Mouse (Mus musculus) natural killer cell, adult 2 months (primary cell): ENCODE measurements around the gene Ptx4.

ENCODE experiments used
- DNase-seq, 2 experiments: peaks; one replicate each; pipeline ENCODE4 v3.0.0; 2022; ENCODE audit warnings: low spot score in 2 of 2

Gene Ptx4

DNA sequence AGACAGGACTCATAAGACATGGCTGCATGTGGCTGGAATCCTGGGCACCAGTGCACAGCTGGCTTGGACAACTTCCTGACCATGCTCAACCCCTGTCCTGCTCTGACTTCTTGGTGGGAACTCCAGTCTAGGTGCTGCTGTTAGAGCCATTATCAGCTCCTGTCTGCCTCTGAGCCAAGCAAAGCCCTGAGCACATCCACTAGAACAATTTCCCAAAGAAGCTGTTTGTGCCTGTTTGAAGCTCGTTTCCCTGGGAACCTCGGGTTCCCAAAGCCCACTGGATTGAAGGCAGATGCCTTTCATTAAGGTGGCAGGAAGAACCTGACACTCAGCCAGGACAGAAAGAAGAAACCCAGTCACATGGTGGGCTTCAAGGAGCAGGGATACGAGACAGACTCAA lies at the start of gene Ptx4:
Gene Ptx4 (plus strand): TSS at position 355 of the 400 bp plus-strand sequence.
- no peak for DNase-seq

DNA sequence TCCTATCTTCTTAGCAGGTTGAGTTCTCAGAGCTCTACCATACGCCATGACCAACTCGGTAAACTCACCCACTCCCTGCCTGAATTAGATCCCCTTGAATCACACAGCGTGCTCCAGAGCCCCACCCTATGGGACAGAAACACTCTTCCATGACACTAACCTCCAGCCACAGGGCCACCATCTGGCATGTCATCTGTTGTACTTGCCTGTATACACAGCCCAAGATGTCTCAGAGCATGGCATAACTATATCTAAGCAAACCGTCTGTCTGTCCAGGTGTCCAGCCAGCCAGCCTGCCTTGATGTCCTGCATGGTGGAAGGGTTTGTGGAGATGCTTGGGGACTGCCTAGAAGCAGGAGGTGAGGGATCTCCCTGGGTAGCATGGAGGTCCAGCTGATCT lies 43.7 kb upstream of the Ptx4 start:
- no peak for DNase-seq

DNA sequence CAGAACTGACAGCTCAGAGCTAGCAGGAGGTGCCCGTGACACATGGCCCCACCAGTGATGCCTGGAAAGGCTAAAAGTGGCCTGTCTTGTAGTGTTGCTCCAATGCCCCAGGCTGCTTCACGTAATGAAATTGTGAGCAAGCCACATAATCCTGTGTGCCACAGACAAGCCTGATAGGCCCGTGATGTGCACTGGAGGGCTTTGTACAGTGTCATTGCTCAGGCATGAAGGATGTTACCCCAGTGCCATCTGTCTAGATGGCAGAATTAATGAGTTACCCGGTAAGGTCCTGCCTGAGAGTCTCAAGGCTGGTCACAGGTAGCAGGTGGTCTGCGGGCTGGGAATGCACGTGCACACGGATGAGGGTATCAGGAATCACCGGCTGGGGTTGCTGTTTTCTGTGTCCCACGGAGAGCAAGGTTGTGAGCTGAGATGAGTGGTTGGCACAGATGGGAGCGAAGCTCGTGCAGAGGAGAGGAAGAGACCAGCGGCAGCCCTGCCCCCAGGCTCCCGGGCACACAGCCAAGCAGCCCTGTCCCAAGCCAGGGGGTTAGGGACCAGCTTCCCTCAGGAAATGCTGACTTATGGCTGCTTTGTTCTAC lies 42.7 kb upstream of the Ptx4 start:
- DNase-seq = no peak

DNA sequence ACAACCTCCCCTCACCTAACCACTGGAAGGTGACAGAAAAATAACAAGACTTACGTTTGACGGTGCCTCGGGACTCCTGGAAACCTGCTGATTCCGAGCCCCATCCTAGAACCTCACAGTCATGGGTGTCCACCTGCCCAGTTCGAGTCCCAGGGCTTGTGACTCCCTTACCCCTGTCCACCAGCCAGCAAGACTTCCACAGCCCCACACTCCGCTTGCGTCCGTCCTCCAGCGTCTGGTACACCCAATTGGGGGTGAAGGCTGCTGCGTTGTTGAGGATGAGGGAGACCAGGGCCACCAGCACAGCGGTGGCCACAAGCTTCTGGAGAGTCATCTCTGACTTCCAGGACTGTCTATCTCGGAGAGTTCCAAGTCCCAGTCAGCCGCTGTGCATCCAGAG lies 40.4 kb upstream of the Ptx4 start:
- DNase-seq = no peak

DNA sequence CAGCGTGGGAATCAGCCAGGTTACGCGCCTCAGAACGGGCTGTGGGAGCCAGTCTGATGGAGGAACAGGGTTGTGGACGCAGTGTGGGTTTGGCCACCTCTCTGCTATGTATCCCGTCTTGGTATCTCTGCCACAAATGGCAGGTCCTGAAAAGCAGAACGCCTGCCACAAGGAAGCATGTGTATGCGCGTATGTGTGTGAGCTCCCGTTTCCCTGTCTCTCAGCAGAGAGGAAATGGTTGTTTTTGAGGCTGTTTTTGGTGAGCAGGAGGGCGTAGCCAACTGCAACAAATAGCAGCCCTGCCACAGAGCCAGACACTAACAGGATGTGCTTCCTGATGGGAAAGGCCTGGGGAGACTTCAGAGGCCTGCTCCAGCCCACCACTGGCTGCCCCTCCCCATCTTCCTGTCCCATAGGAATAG lies 39.6 kb upstream of the Ptx4 start:
- DNase-seq = no peak

DNA sequence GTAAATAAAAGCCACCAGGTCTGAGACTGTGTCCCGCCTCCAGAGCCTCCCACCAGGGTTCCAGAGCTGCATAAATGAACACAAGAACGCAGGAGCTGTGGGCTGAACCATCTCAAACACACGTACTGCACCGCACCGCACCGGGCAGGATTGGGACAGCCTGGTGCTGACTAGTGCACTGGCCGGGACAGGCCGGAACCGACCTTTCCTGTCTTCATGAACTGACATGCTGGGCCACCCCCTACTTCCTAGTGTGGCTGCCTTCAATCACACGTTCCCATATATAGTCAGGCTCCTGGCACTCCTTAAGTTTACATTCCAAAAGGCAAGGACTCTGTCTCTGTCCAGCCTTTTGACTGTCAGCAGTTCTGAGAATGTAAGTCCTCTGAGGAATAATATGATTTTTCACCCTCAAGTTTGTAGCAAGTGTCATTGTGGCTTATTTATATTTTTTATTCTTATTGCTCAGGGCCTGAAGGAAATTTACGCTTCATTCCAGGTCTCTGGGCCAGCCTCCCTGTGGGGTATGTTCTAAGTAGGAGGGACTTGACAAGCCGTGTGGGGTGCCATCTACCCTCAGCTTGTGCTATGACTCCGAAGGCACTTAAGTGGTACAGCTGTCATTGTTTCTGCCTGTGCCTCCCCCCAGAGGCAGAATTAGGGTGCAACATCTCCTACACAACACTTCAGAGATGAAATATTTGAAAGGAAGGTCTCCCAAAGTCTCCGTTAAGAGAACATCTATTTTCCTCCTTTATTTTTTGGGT lies 38.3 kb upstream of the Ptx4 start:
- no peak for DNase-seq

DNA sequence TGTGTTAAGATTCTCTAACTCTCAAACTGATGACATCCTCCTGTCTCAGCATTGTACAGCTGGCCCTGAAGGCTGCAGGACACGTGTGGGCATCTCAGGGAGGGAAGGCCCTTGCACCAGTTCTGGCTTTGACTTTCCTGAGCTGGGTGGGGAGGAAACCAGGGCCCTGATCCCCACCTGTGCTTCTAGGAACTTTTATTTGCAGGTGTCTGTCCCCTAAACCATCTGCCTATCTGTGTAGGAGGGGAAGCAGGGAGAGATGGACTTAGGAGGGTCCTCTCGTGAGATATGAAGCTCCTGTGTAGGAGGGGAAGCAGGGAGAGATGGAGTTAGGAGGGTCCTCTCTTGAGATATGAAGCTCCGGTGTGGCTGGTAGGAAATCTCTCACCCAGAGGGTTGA lies 37.7 kb upstream of the Ptx4 start:
- DNase-seq = no peak

DNA sequence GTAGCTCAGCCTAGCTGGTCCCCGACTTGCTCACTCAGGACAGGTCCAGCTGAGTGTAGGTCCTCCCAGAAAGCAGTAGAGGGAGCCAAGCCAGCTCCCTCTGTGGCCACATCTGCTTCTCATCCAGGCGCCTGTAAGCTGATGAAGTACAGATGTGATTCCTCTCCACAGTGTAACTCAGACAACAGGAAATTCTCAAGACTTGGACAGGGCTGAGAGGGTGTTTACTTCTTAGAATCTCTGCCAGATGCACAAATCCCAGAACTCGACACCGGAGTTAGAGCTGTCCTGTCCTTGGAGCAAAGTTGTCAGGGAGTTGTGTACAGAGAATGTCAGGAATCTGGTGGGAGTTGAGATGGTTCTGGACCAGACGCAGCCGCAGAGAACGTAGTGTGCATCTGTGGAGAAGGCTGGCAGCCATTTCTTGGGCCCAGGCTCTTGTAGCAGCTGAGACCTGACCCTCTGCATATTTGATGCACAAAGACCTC lies 37.1 kb upstream of the Ptx4 start, which contains the start of gene Tmem204:
Gene Tmem204 (minus strand): TSS at position 148 of the 488 bp plus-strand sequence.
- no peak for DNase-seq

DNA sequence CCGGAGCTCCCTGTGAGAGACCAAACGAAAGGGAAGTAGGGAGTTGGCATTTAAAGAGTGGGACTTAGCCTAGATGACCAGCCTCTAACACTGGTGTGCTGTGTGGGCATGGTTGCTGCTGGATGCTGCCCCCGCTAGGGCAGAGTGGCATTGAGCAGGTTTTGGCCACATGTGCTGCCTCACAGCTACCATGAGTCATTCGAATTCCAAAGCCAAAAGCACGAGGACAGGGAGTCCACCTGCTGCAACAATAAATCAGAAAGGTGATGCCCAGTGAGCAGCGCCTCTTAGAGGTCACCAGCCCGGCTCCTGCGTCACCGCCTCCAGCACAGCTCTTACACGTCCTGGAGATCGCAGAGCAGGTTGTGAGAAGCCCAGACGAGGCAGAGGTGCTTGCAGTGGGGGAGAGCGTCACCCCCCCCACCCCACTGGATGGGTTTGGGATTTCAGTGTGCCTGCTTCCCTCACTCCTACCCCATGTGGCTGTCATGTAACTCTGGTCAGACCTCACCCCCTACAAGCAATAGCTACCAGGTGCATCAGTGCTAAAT lies 35.6 kb upstream of the Ptx4 start:
- no peak for DNase-seq

DNA sequence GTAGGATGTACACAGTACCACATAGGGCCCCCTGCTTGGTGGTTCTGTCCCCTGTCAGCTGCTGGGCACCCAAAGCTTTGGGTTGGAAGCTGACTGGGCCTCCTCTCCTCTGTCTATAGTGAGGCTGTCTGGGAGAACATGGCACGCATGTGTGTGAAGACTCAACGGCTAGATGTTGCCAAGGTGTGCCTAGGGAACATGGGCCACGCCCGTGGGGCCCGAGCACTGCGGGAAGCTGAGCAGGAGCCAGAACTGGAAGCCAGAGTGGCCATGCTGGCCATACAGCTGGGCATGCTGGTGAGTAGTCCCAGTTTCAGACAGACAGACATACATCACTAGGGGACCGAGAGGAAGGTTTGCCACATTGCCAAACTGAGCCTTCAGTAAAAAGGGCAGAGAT lies 33.8 kb upstream of the Ptx4 start:
- DNase-seq = no peak

DNA sequence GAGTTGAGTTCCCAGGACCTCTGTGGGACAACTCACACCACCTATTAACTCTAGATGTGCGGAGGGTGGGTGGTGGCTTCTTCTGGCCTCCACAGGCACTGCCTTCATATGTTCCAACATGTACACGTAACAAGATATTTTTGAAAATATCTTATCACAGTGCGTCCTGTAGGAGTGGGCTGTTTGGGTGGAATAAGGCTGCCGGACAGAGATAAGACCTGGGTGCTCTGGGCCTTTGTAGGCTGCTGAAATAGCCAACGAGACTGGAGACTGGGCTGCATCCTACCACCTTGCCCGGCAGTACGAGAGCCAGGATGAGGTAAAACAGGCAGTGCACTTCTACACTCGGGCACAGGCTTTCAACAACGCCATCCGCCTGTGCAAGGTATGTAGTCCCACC lies 31.4 kb upstream of the Ptx4 start:
- DNase-seq = no peak

DNA sequence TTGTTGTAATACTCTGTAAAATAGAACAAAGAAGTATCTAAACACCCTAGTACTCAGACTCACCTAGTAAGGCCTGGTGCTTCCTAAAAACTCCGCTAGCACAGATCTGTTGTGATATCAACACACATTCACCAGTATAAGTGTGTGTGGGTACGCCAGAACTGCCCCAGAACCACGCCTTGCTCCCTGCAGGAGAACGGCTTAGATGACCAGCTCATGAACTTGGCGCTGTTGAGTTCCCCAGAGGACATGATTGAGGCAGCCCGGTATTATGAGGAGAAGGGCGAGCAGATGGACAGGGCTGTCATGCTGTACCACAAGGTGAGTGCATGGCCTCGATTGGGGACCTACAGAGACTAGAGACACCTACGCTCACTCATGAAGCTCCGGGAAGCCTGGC lies 30.1 kb upstream of the Ptx4 start:
- DNase-seq = no peak

DNA sequence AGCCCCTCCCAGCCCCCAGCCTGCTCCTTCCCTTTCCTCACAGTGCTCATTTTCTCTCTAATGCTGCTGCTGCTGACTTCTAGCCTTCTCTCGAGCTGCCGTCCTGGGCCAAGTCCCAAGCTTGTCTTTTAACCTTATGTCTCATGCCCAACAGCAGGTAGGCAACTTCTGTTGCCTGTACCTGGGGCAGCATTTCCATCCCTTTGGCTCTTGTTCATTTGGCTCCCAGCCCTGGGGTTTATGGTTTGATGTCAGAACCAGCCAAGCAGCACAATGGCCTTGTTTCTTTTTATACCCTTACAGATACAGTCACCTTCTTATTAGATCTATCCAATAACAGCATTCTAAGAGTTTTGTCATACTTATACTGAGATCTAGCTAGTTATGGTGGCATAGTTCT lies 24.3 kb upstream of the Ptx4 start:
- no peak for DNase-seq

DNA sequence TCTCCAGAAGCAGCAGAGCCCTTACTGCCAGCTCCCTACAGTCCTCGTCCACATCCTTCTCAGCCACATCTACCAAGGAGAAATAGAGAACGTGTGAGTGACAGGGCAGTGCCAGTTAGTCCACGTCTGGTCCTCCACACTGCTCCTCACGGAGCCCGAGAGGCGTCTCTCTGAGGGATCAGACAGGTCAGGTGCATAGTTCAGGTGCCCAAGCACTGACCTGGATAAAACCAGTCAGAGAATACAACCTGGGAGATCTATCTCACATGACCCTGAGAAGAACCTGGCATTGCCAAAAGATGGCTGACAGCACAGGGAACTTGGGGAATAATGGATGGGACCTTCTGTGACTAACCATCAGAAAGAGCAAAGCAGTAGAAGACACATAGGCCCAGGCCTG lies 20.5 kb upstream of the Ptx4 start:
- no peak for DNase-seq

DNA sequence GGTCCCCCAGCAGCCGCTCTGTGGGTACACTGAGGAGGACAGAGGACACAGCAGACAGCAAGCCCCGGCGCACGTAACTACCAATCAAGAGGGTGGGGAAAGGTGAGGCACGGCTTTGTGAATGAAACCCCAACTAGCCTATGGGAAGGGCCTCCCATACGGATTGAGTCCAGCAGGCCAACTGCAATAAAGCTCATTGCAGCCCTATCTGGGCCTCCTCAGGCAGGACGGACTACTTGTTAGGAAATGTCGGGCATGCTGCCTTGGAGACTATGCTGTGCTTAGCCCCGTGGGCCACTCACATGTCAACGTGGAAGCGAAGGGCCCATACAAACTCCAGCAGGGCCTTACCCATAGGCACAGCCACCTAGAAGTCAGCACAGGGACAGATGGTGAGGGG lies 19.2 kb upstream of the Ptx4 start:
- DNase-seq = no peak

DNA sequence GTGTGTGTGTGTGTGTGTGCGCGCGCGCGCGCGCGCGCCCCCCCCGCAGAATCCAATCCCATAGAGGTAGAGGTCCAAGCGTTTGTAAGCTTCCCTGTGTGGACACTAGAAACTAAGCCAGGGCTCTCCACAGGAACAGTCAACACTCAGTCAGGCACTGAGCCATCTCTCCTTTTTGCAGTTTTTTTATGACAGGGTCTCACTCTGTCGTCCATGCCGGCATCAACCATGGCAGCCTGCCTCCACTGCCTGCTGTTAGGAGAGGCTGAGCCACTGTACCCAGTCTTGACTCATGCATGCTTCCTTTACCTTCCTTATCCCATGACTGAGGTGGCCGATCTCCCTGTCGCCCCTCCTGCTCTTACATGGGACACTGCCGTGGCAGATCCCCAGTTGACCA lies 12.8 kb upstream of the Ptx4 start:
- no peak for DNase-seq

DNA sequence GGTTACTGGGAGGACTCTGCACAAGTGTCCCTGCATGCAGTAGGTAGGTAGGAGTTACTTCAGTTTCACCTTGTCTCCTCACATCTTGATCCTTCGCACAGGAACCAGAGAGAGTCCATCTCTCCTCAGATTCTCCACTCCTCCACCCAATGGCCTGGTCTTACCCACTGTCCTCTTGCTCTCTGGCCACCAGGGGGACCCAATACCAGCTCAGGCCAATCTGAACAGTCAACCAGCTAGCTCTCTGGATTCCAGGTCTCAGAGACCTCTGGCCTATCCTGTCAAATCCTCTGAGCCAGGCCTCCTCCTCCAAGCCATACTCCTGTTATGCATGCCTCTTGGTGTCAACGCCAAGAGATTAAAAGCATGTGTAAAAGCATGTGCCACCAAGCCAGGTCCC lies 11.0 kb upstream of the Ptx4 start:
- DNase-seq = peak; percentile 22 to 34

DNA sequence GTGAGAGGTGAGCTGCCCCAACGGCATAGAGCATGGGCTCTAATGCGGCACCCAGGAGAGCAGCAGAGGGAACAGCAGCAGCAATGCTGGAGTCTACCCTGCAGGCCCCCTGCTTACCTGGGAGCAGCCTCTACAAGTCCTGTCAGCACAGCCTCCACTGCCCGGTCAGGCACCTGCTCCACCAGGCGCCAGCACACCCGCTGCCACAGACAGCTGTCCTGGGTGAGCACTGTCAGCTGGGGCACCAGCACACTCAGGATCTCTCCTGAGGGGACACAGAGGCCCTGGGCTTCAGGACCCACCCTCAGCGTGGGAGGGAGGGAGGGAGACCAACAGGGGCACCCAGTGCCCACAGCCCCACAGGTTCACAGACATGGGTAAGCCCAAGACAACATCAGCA lies 10.0 kb upstream of the Ptx4 start:
- no peak for DNase-seq

DNA sequence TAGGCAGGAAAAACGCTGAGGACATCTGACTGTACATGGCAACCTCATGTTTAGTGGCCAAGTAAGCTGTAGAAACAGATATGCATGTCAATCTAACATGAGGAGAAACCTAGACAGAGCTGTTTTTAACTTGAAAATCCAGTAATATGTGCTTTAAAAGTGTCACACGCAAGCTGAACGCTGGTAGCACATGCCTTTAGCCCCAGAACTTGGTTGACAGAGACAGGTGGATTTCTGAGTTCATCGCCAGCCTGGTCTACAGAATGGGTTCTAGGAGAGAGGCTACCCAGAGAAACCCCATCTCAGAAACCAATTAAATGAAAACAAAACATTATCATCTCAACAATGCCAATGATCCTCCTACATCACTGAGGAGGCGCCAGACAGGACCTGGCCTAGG lies 9.3 kb upstream of the Ptx4 start:
- DNase-seq = no peak

DNA sequence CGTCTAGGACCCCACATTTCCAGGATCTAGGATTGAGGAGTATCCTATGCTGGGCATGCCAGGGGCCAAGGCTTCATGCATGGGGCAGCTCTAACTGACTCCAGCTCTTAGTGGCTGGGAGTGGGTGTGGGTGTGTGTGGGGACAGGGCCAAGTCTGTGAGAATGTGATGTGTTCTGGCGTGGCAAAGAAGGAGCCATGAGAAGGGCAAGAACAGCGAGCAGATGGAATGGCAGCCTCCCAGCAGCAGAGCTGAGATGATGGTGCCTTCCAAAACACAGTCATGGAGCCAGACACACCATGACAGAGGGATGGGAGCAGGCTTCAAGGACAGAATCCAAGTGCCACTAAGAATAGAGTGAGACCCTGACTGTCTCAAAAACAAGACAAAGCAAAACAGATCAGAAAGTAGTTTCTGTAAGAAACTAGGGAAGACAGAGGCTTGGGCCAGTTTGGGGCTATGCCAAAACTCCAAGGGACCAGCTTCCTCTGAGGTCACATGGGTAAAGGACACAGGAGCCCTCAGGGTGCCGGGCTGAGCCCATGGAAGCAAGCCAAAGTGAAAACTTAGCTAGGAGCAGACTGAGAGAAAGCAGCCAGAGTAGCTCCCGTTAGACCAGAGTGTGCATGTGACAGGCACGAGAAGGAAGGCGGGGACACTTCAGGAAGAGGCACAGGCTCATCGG lies 8.7 kb upstream of the Ptx4 start:
- no peak for DNase-seq

DNA sequence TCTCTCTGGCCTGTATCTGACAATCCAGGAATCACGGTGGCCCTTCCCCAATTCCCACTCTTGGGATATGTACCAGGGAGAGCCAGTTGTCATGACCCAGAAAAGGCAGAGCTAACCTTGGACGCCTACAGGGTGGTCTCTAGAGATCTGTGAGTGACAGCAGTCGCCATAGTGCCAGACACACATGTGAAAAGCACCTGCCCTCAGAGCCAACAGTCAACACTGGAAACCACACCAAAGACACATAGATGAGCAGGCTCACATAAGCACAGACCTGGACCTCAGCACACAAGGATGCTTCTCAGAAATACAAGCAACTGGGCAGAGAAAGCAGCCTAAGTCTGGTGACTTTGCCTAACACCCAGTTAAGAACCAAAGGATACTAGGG lies 8.1 kb upstream of the Ptx4 start:
- DNase-seq = no peak

DNA sequence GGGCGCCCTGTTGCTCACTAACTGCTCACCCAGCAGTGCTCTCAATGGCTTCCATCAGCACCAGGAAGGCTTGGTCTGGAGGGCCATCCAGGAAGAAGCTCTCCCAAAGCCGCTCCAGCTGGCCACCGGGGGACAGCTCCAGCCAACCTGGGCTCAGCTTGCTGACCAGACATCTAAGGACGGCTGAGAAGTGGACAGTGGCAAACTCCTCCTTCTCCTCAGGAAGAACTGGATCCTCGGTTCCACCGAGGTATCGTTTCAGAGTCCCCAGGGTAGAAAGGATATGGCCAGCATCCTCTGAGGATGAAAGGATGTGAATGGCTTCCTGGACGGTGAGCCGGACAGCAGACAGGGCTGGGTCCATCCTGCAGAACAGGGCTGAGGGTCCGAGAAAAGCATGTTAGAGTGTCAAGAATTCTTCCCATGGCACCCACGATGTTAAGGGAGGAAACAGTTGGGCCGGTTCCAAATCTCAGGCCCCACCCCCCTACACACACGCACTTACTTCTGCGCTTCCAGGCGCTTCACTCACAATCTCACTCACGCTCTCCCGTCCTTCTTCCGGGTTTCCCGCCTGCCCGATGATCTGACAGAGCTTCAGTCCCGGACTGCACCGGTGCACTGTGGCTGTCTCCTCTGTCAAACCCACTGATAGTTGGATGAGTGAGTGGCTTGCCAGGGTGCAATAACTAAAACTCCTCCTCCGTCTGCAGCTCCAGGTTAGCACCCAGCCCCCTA lies 5.5 kb upstream of the Ptx4 start:
- no peak for DNase-seq
